Comparison of ENCODE assay signal across 8 mouse cellular contexts in the genomic region with DNA sequence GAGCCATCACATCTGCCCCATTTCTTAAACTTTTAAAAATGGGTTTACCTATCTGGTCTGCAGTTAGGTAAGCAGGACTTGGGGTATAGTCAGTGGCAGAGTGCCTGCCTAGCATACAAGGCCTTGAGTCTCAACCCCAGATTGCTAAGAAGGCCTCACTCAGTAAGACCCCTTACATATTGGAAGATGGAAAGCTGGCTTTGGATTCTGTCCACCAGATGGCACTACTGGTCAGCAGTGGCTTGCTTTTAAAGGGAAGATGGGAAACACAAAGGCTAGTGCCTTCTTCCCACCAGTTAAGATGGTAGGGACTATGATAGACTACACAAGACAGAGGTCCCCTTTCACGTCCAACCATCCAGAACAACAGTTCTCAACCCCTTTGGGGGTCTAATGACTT. TPM values are rescaled to one million over a fixed set of nuclear protein-coding genes. Genes with fewer than 3 reads are reported as not detected.
DNase-seq lines count a peak whose midpoint lies in the region; ATAC-seq and TF ChIP-seq lines count a peak whose summit lies in the region.

No protein-coding gene starts in this region.

- H3K4me3 ChIP-seq in embryonic facial prominence, embryonic 11.5 days (ENCODE audit: low read depth, low read length): no peak overlapping the region
- no peak overlapping the region for H3K4me3 ChIP-seq in limb, embryonic 11.5 days (ENCODE audit: low read depth, low read length)

- peak; percentile 73 for TF ChIP-seq CTCF in Patski (IDR thresholded peaks at IDR 0.05)

- CTCF ChIA-PET in Patski (lab: Charles Lee): interaction anchor here (1.5 to 2.0 kb wide), 2 partner anchors 9 to 47 kb away, joined by 4 to 7 read pairs; no protein-coding TSS in a partner anchor

- no peaks in the 10 kb centered on the region for H3K9me3 ChIP-seq in embryonic facial prominence, embryonic 11.5 days (replicated peaks; ENCODE audit: control insufficient read depth, low read length)
- H3K9me3 ChIP-seq in limb, embryonic 11.5 days (ENCODE audit: control insufficient read depth, low read length): no peaks in the 10 kb centered on the region

- in situ Hi-C loops in Patski (cut with MboI; ENCODE audit: low pct_unique_long_range_greater_than_20kb): no loop called here

- no peak overlapping the region for H3K27ac ChIP-seq in embryonic facial prominence, embryonic 11.5 days (replicated peaks; ENCODE audit: low read depth, low read length)
- no peak overlapping the region for H3K27ac ChIP-seq in limb, embryonic 11.5 days (replicated peaks; ENCODE audit: low read depth, low read length)

- WGBS in embryonic facial prominence, embryonic 11.5 days: 70% methylated on average over 1 of the region's 1 CpGs
- WGBS in limb, embryonic 11.5 days: 59% methylated on average over 1 of the region's 1 CpGs

- no peaks in the 10 kb centered on the region for H3K27me3 ChIP-seq in Patski
- no peaks in the 10 kb centered on the region for H3K27me3 ChIP-seq in embryonic facial prominence, embryonic 11.5 days (ENCODE audit: control insufficient read depth, insufficient read depth, low read length)
- no peaks in the 10 kb centered on the region for H3K27me3 ChIP-seq in limb, embryonic 11.5 days (ENCODE audit: control insufficient read depth, insufficient read depth, low read length)

- H3K9ac ChIP-seq in embryonic facial prominence, embryonic 11.5 days (replicated peaks; ENCODE audit: low read length): no peak overlapping the region
- no peak overlapping the region for H3K9ac ChIP-seq in limb, embryonic 11.5 days (ENCODE audit: low read length)

- H3K4me2 ChIP-seq in embryonic facial prominence, embryonic 11.5 days (ENCODE audit: low read depth, low read length): no peak overlapping the region
- no peak overlapping the region for H3K4me2 ChIP-seq in limb, embryonic 11.5 days (ENCODE audit: low read depth, severe bottlenecking)

- no peak for ATAC-seq in Patski
- ATAC-seq in embryonic facial prominence, embryonic 11.5 days (replicated peaks; ENCODE audit: insufficient number of reproducible peaks, low FRiP score, low TSS enrichment, low read depth): no peak
- ATAC-seq in limb, embryonic 11.5 days (ENCODE audit: insufficient number of reproducible peaks, low FRiP score, low TSS enrichment, low read depth): no peak

- POLR2A ChIA-PET in Patski (lab: Charles Lee): interaction anchor here (0.6 kb wide), 1 partner anchor 371 kb away, joined by 3 read pairs; no protein-coding TSS in a partner anchor

- H3K36me3 ChIP-seq in embryonic facial prominence, embryonic 11.5 days (replicated peaks; ENCODE audit: control insufficient read depth, insufficient read depth, low read depth, low read length): peaks cover 3% of the 10 kb centered on the region; the same call in 1 of the 2 replicates
- H3K36me3 ChIP-seq in limb, embryonic 11.5 days (ENCODE audit: control insufficient read depth, insufficient read depth, low read length): peaks cover 4% of the 10 kb centered on the region; the same call in 1 of the 2 replicates

- no peaks in the 10 kb centered on the region for H3K4me1 ChIP-seq in embryonic facial prominence, embryonic 11.5 days (ENCODE audit: control insufficient read depth, insufficient read depth, low read length)
- H3K4me1 ChIP-seq in limb, embryonic 11.5 days (ENCODE audit: control insufficient read depth, insufficient read depth, low read length): no peaks in the 10 kb centered on the region

- peak; percentile 39 to 84 for DNase-seq in adrenal gland, adult (ENCODE audit: inconsistent age in 2 of 2, low spot score in 1 of 2)
- no peak for DNase-seq in adrenal gland, adult 8-10 months
- peak; percentile 63 to 66 for DNase-seq in layer of hippocampus, postnatal 10 days (ENCODE audit: low spot score in 2 of 2)
- no peak for DNase-seq in layer of hippocampus, adult 9-11 months
- DNase-seq in Patski (ENCODE audit: low read depth, low spot score): no peak
- DNase-seq in embryonic facial prominence, embryonic 11.5 days (ENCODE audit: low spot score): peak; percentile 70
- DNase-seq in limb, embryonic 11.5 days (ENCODE audit: low spot score): peak; percentile 57
- DNase-seq in right cerebral cortex, postnatal 10 days (ENCODE audit: low spot score in 2 of 2): peak; percentile 53 to 68

RNA-seq across cellular contexts. Expression of gene Nrbf2, which starts 20.3 kb away (rescaled TPM):
- total RNA-seq in adrenal gland, adult 8-10 months (2022): 10 to 100 TPM; 12.8 to 17.6 (median 15.5) TPM
- 10 to 100 TPM; 14.8 to 16.6 TPM for total RNA-seq in layer of hippocampus, postnatal 10 days (2021)
- polyA plus RNA-seq in Patski (2021): 19.9 TPM
- polyA plus RNA-seq in embryonic facial prominence, embryonic 11.5 days (2014; fragmentation: Nextera tagmentation; extraction: Ambion mirVana): 47.3 and 48.1 TPM in 2 replicates
- 45.8 and 48.0 TPM in 2 replicates for polyA plus RNA-seq in limb, embryonic 11.5 days (2014; fragmentation: Nextera tagmentation; extraction: Ambion mirVana)

Comparison
In these comparisons a context has a peak if more than half of its experiments do, and no peak if none do; other contexts are left out.
1. DNase-seq: peak in adrenal gland, adult (2 of 2), layer of hippocampus, postnatal 10 days (2 of 2), embryonic facial prominence, embryonic 11.5 days (single experiment), limb, embryonic 11.5 days (single experiment) and right cerebral cortex, postnatal 10 days (2 of 2); none in adrenal gland, adult 8-10 months (single experiment), layer of hippocampus, adult 9-11 months (single experiment) and Patski (single experiment).